Mouse (Mus musculus) telencephalon, adult 2 months (tissue): ENCODE results near the gene Vmn1r158.
"Not testable (repeated sequence)": the region's sequence is repeated elsewhere in the genome, so short reads cannot be mapped to it uniquely, and the experiment has no call there.

Experiments used
- DNase-seq: peaks from one replicate; pipeline ENCODE4 v3.0.0-alpha.2; 2011; ENCODE audit warnings: low read depth, low spot score

Vmn1r158 gene

DNA sequence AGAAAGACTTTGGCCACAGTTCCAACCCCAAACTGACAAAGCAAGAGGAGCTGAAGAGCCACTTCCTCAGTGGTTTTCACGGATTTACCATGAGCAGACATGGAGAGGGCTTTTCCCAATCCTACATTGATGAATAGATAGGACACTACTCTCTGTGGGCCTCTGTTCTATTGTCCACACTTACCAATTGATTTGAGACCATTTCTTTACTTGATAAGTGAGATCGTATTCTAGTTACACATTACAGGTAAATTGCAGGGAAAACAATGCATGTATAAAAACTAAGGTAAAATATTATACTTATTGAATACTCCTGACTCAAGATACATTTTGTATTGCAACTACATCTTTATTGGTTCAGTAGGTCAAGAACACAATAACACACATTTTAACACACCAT lies at the start of gene Vmn1r158:
Gene Vmn1r158, minus strand, starts transcription at position 101 of the 400 bp plus-strand sequence.
- DNase-seq, result not testable (repeated sequence)

DNA sequence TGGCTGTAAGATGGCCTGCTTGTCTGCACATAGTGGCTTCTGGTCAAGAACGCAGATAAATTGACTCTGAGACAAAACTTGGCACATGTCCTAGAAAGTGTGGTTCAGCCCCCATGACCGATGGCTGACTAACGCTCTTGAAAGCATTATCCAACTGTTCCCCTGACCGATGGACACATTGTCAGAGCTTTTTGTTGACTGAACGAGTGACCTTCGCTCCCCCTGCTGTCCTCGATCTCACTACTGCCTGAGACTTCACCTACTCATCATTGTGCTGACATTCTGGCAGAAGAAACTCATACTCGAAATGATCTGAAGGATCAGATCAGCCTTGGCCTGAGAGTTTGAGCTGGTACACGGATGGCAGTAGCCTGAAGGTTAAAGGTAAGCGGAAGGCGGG lies 14.6 kb downstream of the Vmn1r158 start:
- not testable (repeated sequence) for DNase-seq

DNA sequence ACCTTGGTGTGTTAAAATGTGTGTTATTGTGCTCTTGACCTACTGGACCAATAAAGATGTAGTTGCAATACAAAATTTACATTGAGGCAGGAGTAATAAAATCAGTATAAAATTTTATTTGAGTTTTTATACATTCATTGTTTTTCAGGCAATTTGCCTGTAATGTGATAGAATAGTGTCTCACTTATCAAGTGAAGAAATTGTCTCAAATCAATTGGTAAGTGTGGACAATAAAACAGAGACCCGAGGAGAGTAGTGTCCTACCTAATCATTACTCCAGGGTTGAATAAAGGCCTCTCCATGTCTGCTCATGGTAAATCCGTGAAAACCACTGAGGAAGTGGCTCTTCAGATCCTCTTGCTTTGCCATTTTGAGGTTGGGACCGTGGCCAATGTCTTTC lies 29.2 kb downstream of the Vmn1r158 start, which contains the start of gene Vmn1r157:
Gene Vmn1r157, plus strand, starts transcription at position 301 of the 400 bp plus-strand sequence.
- DNase-seq, result not testable (repeated sequence)
